Mouse (Mus musculus) MEL (cell line): ENCODE data around the gene Crocc.

ENCODE experiments used
- GATA1 ChIP-seq: IDR thresholded peaks from 2 replicates; pipeline ENCODE4 v1.6.1; 2011; ENCODE audit warnings: low read depth, low read length, improper control_type of control experiment
- MEF2A ChIP-seq: IDR thresholded peaks from 2 replicates; pipeline ENCODE4 v1.6.1; 2014; ENCODE audit warnings: low read depth, mild to moderate bottlenecking, inconsistent platforms, low read length, improper control_type of control experiment; ENCODE audit not compliant: poor library complexity, insufficient replicate concordance, severe bottlenecking; ENCODE audit errors: extremely low read depth
- TCF12 ChIP-seq: IDR thresholded peaks from 2 replicates; pipeline ENCODE4 v1.6.1; 2014; ENCODE audit warnings: low read depth, mild to moderate bottlenecking, inconsistent platforms, low read length, improper control_type of control experiment, moderate library complexity
- ZKSCAN1 ChIP-seq: IDR thresholded peaks from 2 replicates; pipeline ENCODE4 v1.6.1; 2012; ENCODE audit warnings: low read depth, mild to moderate bottlenecking, inconsistent platforms, low read length, improper control_type of control experiment, moderate library complexity

- TF ChIP-seq TCF12: no peak
- peak; percentile 54; the same call in 1 of the 2 replicates for TF ChIP-seq GATA1
- TF ChIP-seq MEF2A: no peak
- TF ChIP-seq ZKSCAN1: no peak
These were observed 82.3 kb downstream of the Crocc start for GRCm38 (mm10) chr4:140977886-140978692.
